Mouse (Mus musculus): ENCODE measurements around the gene Vmn1r94. TPM values are rescaled to one million over a fixed set of nuclear protein-coding genes. Genes with fewer than 3 reads are reported as not detected.
"Not testable (repeated sequence)": the region's sequence is repeated elsewhere in the genome, so short reads cannot be mapped to it uniquely, and the experiment has no call there.

The Vmn1r94 gene
- polyA plus RNA-seq (2012), result not detected in 2 replicates

- not testable (repeated sequence) for H3K4me3 ChIP-seq (replicated peaks); H3K4me1 ChIP-seq (ENCODE audit: control insufficient read depth); H3K9me3 ChIP-seq (ENCODE audit: control insufficient read depth, low read length); H3K27me3 ChIP-seq (ENCODE audit: control insufficient read depth); H3K36me3 ChIP-seq (ENCODE audit: control insufficient read depth)
Observed at GRCm38 (mm10) chr7:20168277-20168676, at the start of gene Vmn1r94. Gene Vmn1r94 (minus strand): TSS chr7:20168377.

- H3K4me1 ChIP-seq (ENCODE audit: control insufficient read depth); H3K9me3 ChIP-seq (ENCODE audit: control insufficient read depth, low read length); H3K36me3 ChIP-seq (ENCODE audit: control insufficient read depth); H3K4me3 ChIP-seq (replicated peaks); H3K27me3 ChIP-seq (ENCODE audit: control insufficient read depth): not testable (repeated sequence)
Observed at GRCm38 (mm10) chr7:20205507-20205906, 37.3 kb upstream of the Vmn1r94 start, which contains the start of gene Gm6164. Gene Gm6164 (minus strand): TSS chr7:20205607.

GRCm38 (mm10) chr7:20193410-20193809 is 25.2 kb upstream of the Vmn1r94 start, which contains the start of gene Vmn1r95:
Gene Vmn1r95 (plus strand): TSS chr7:20193710.
- not testable (repeated sequence) for H3K9me3 ChIP-seq (ENCODE audit: control insufficient read depth, low read length); H3K4me3 ChIP-seq (replicated peaks); H3K4me1 ChIP-seq (ENCODE audit: control insufficient read depth); H3K27me3 ChIP-seq (ENCODE audit: control insufficient read depth); H3K36me3 ChIP-seq (ENCODE audit: control insufficient read depth)

- H3K4me3 ChIP-seq (replicated peaks); H3K4me1 ChIP-seq (ENCODE audit: control insufficient read depth); H3K27me3 ChIP-seq (ENCODE audit: control insufficient read depth): not testable (repeated sequence)
Observed at GRCm38 (mm10) chr7:20138988-20139387, 29.2 kb downstream of the Vmn1r94 start, which contains the start of gene Vmn1r93. Gene Vmn1r93 (minus strand): TSS chr7:20139088.

GRCm38 (mm10) chr7:20122479-20122878 is 45.7 kb downstream of the Vmn1r94 start, which contains the start of gene Gm16442:
Gene Gm16442 (minus strand): TSS chr7:20122579.
- H3K27me3 ChIP-seq (ENCODE audit: control insufficient read depth); H3K36me3 ChIP-seq (ENCODE audit: control insufficient read depth); H3K4me3 ChIP-seq (replicated peaks); H3K4me1 ChIP-seq (ENCODE audit: control insufficient read depth); H3K9me3 ChIP-seq (ENCODE audit: control insufficient read depth, low read length): not testable (repeated sequence)

More at GRCm38 (mm10) chr7:20138988-20139387, 29.2 kb downstream of the Vmn1r94 start, which contains the start of gene Vmn1r93:
- not testable (repeated sequence) for H3K36me3 ChIP-seq (ENCODE audit: control insufficient read depth); H3K9me3 ChIP-seq (ENCODE audit: control insufficient read depth, low read length)

Other genes with a start within 250 kb of the Vmn1r94 start
- gene Pvr, start 247.2 kb downstream of the Vmn1r94 start, polyA plus RNA-seq (2012), result 0.02 and 0.04 TPM in 2 replicates
- not detected in 2 replicates for gene Igsf23, start 217.6 kb downstream of the Vmn1r94 start, polyA plus RNA-seq (2012)
- not detected in 2 replicates for gene Ceacam20, start 203.0 kb downstream of the Vmn1r94 start, polyA plus RNA-seq (2012)
- not detected in 2 replicates for gene Nlrp9b, start 176.9 kb downstream of the Vmn1r94 start, polyA plus RNA-seq (2012)
- gene Vmn1r91, start 68.7 kb downstream of the Vmn1r94 start, polyA plus RNA-seq (2012), result 0.01 TPM in 1 of 2 replicates, not detected in the other
- gene Gm16442, start 45.8 kb downstream of the Vmn1r94 start, polyA plus RNA-seq (2012), result not detected in 2 replicates
- gene Vmn1r93, start 29.3 kb downstream of the Vmn1r94 start, polyA plus RNA-seq (2012), result not detected in 2 replicates
- gene Vmn1r95, start 25.3 kb upstream of the Vmn1r94 start, polyA plus RNA-seq (2012), result not detected in 2 replicates
- gene Gm6164, start 37.2 kb upstream of the Vmn1r94 start, polyA plus RNA-seq (2012), result not detected in 2 replicates
- not detected in 2 replicates for gene Gm4498, start 65.5 kb upstream of the Vmn1r94 start, polyA plus RNA-seq (2012)
- 0.03 TPM in 1 of 2 replicates, not detected in the other for gene Gm5890, start 94.5 kb upstream of the Vmn1r94 start, polyA plus RNA-seq (2012)
- gene Gm4133, start 165.7 kb upstream of the Vmn1r94 start, polyA plus RNA-seq (2012), result not detected in 2 replicates
- gene Gm5728, start 207.0 kb upstream of the Vmn1r94 start, polyA plus RNA-seq (2012), result not detected in 2 replicates
- gene Vmn1r100, start 249.6 kb upstream of the Vmn1r94 start, polyA plus RNA-seq (2012), result not detected in 2 replicates

Data from erythroblast, embryonic 14.5 days (primary cell).